Mouse (Mus musculus) stomach, embryonic 14.5 days (tissue): ENCODE measurements around the gene Atp6v1e2. TPM values are rescaled to one million over a fixed set of nuclear protein-coding genes. Genes with fewer than 3 reads are reported as not detected.

Experiments
- ATAC-seq: fragments of 200-750 bp; cut with Nextera tagmentation; 2 replicates; pipeline ENCODE4 v1.8.0; 2017; ENCODE audit warnings: low read depth, moderate TSS enrichment; ENCODE audit not compliant: insufficient number of reproducible peaks, insufficient read depth, low FRiP score
- H3K27ac ChIP-seq: fragments of 300-500 bp; sonication (generic); 2 replicates; pipeline ENCODE4 v1.5.1; 2014; ENCODE audit warnings: mild to moderate bottlenecking, low read length, moderate library complexity, mixed read lengths
- H3K27me3 ChIP-seq: fragments of 300-500 bp; sonication (generic); 2 replicates; pipeline ENCODE4 v1.6.1; 2014; ENCODE audit warnings: low read length, control low read depth, mixed read lengths; ENCODE audit not compliant: control insufficient read depth, insufficient read depth
- H3K36me3 ChIP-seq: fragments of 300-500 bp; sonication (generic); 2 replicates; pipeline ENCODE4 v1.6.1; 2014; ENCODE audit warnings: mild to moderate bottlenecking, control low read depth, low read length, moderate library complexity, mixed read lengths; ENCODE audit not compliant: control insufficient read depth, insufficient read depth
- H3K4me1 ChIP-seq: fragments of 300-500 bp; sonication (generic); 2 replicates; pipeline ENCODE4 v1.6.1; 2014; ENCODE audit warnings: low read length, control low read depth, mixed read lengths; ENCODE audit not compliant: control insufficient read depth, insufficient read depth
- H3K4me2 ChIP-seq: fragments of 300-500 bp; sonication (generic); replicated peaks from 2 replicates; pipeline ENCODE4 v1.6.1; 2014; ENCODE audit warnings: low read depth, low read length, control low read depth
- H3K4me3 ChIP-seq: fragments of 300-500 bp; sonication (generic); 2 replicates; pipeline ENCODE4 v1.5.1; 2014; ENCODE audit warnings: low read depth, low read length, control low read depth
- H3K9ac ChIP-seq: fragments of 300-500 bp; sonication (generic); replicated peaks from 2 replicates; pipeline ENCODE4 v1.6.1; 2014; ENCODE audit warnings: low read depth, mild to moderate bottlenecking, control low read depth, low read length, moderate library complexity, mixed read lengths
- H3K9me3 ChIP-seq: fragments of 300-500 bp; sonication (generic); 2 replicates; pipeline ENCODE4 v1.6.1; 2016; ENCODE audit warnings: low read depth, low read length, control low read depth; ENCODE audit not compliant: control insufficient read depth
- WGBS: fragments of 180-500 bp; shearing (Covaris S2); extraction: QIAGEN DNeasy Blood & Tissue Kit; methylation state at CpG from one replicate; pipeline ENCODE4 v1.1.7; 2014; 5-methylcytosine and 5-hydroxymethylcytosine counted together
- polyA plus RNA-seq: library from polyadenylated mRNA; unstranded; fragments of >200 nt; fragmentation: Nextera tagmentation; extraction: Ambion mirVana; gene quantifications from 2 replicates; pipeline ENCODE4 v1.2.1, GENCODE M21; 2014

Gene Atp6v1e2
- polyA plus RNA-seq, 1 experiment from 2014 or later: not detected

- Histone ChIP-seq H3K9me3 (no peaks in the 10 kb centered on the region), H3K4me3 (no peak overlapping the region), H3K4me2 (no peak overlapping the region), H3K27ac (no peak overlapping the region), H3K4me1 (peaks cover 8% of the 10 kb centered on the region; the same call in 1 of the 2 replicates), H3K27me3 (no peaks in the 10 kb centered on the region), H3K9ac (no peak overlapping the region), H3K36me3 (no peaks in the 10 kb centered on the region)
- WGBS: 77% methylated on average over 5 of the region's 5 CpGs
- ATAC-seq: no peak
Observed at GRCm38 (mm10) chr17:86900564-86900963, 47.1 kb downstream of the Atp6v1e2 start.

- Histone ChIP-seq H3K4me3 (no peak overlapping the region), H3K27me3 (no peaks in the 10 kb centered on the region), H3K36me3 (no peaks in the 10 kb centered on the region), H3K4me2 (no peak overlapping the region), H3K9me3 (no peaks in the 10 kb centered on the region), H3K9ac (no peak overlapping the region), H3K27ac (no peak overlapping the region), H3K4me1 (peaks cover under 1% of the 10 kb centered on the region; the same call in 1 of the 2 replicates)
- ATAC-seq: no peak
- WGBS: 78% methylated on average over 5 of the region's 5 CpGs
Observed at GRCm38 (mm10) chr17:86899821-86900220, 47.9 kb downstream of the Atp6v1e2 start.

GRCm38 (mm10) chr17:86897486-86898165 lies 50.1 kb downstream of the Atp6v1e2 start:
- Histone ChIP-seq H3K4me1 (no peaks in the 10 kb centered on the region), H3K9ac (no peak overlapping the region), H3K9me3 (no peaks in the 10 kb centered on the region), H3K4me3 (no peak overlapping the region), H3K27ac (no peak overlapping the region), H3K27me3 (no peaks in the 10 kb centered on the region), H3K4me2 (no peak overlapping the region), H3K36me3 (no peaks in the 10 kb centered on the region)
- 92% methylated on average over 6 of the region's 6 CpGs for WGBS
- no peak for ATAC-seq

- Histone ChIP-seq H3K27ac (no peak overlapping the region), H3K4me2 (no peak overlapping the region), H3K36me3 (no peaks in the 10 kb centered on the region), H3K9me3 (no peaks in the 10 kb centered on the region), H3K27me3 (no peaks in the 10 kb centered on the region), H3K9ac (no peak overlapping the region), H3K4me3 (no peak overlapping the region), H3K4me1 (no peaks in the 10 kb centered on the region)
- ATAC-seq: no peak
- 81% methylated on average over 4 of the region's 4 CpGs for WGBS
Observed at GRCm38 (mm10) chr17:86895191-86895590, 52.5 kb downstream of the Atp6v1e2 start.

Other genes starting within 250 kb of the Atp6v1e2 start
- 8.4 and 9.5 TPM in 2 replicates for gene Epas1, start 194.2 kb downstream of the Atp6v1e2 start, polyA plus RNA-seq
- gene Tmem247, start 30.5 kb downstream of the Atp6v1e2 start, polyA plus RNA-seq: not detected in 2 replicates
- 22.1 and 24.3 TPM in 2 replicates for gene Rhoq, start 15.2 kb upstream of the Atp6v1e2 start, polyA plus RNA-seq
- 46.4 and 47.4 TPM in 2 replicates for gene Pigf, start 77.5 kb upstream of the Atp6v1e2 start, polyA plus RNA-seq
- gene Cript, start 77.7 kb upstream of the Atp6v1e2 start, polyA plus RNA-seq: 132 and 142 TPM in 2 replicates
- gene Socs5, start 159.8 kb upstream of the Atp6v1e2 start, polyA plus RNA-seq: 15.2 and 15.9 TPM in 2 replicates